Mouse (Mus musculus) midbrain, postnatal 0 days (tissue): ENCODE results near the gene Arhgef25. TPM values are rescaled to one million over a fixed set of nuclear protein-coding genes. Genes with fewer than 3 reads are reported as not detected.
A peak's percentile ranks its signal among the peaks of the same experiment; 100 is the strongest.

Experiments used
- ATAC-seq: fragments of 200-750 bp; cut with Nextera tagmentation; 2 replicates; pipeline ENCODE4 v1.8.0; 2017; ENCODE audit warnings: moderate number of reproducible peaks, mild to moderate bottlenecking, moderate TSS enrichment, moderate library complexity; ENCODE audit not compliant: low FRiP score
- DNase-seq: peaks from one replicate; pipeline ENCODE4 v3.0.0-alpha.2; 2015; ENCODE audit warnings: low spot score
- H3K27ac ChIP-seq: fragments of 300-500 bp; sonication (generic); 2 replicates; pipeline ENCODE4 v1.5.1; 2014; ENCODE audit warnings: low read depth, mild to moderate bottlenecking, low read length, mixed read lengths
- H3K27me3 ChIP-seq: fragments of 300-500 bp; sonication (generic); 2 replicates; pipeline ENCODE4 v1.6.1; 2014; ENCODE audit warnings: low read length, control low read depth, mixed read lengths; ENCODE audit not compliant: insufficient read depth
- H3K36me3 ChIP-seq: fragments of 300-500 bp; sonication (generic); 2 replicates; pipeline ENCODE4 v1.6.1; 2014; ENCODE audit warnings: low read length, control low read depth, mixed read lengths; ENCODE audit not compliant: insufficient read depth
- H3K4me1 ChIP-seq: fragments of 300-500 bp; sonication (generic); 2 replicates; pipeline ENCODE4 v1.6.1; 2014; ENCODE audit warnings: mild to moderate bottlenecking, control low read depth, antibody characterized with exemption, low read length, mixed read lengths; ENCODE audit not compliant: insufficient read depth
- H3K4me2 ChIP-seq: fragments of 300-500 bp; sonication (generic); 2 replicates; pipeline ENCODE4 v1.6.1; 2014; ENCODE audit warnings: low read depth, mild to moderate bottlenecking, low read length, mixed read lengths; ENCODE audit not compliant: poor library complexity, severe bottlenecking
- H3K4me3 ChIP-seq: fragments of 300-500 bp; sonication (generic); 2 replicates; pipeline ENCODE4 v1.5.1; 2014; ENCODE audit warnings: low read depth, mild to moderate bottlenecking, low read length, moderate library complexity
- H3K9ac ChIP-seq: fragments of 300-500 bp; sonication (generic); replicated peaks from 2 replicates; pipeline ENCODE4 v1.6.1; 2014; ENCODE audit warnings: mild to moderate bottlenecking, low read length, moderate library complexity, mixed read lengths; ENCODE audit not compliant: poor library complexity, severe bottlenecking
- H3K9me3 ChIP-seq: fragments of 300-500 bp; sonication (generic); 2 replicates; pipeline ENCODE4 v1.6.1; 2016; ENCODE audit warnings: low read length, control low read depth
- CTCF ChIP-seq: IDR thresholded peaks from 2 replicates; pipeline ENCODE4 v1.5.1; 2016; ENCODE audit warnings: antibody characterized with exemption, mild to moderate bottlenecking
- WGBS: fragments of 180-500 bp; shearing (Covaris S2); extraction: QIAGEN DNeasy Blood & Tissue Kit; methylation state at CpG from one replicate; pipeline ENCODE4 v1.1.7; 2014; 5-methylcytosine and 5-hydroxymethylcytosine counted together
- polyA plus RNA-seq: library from polyadenylated mRNA; unstranded; fragments of >200 nt; fragmentation: Nextera tagmentation; extraction: Ambion mirVana; gene quantifications from 2 replicates; pipeline ENCODE4 v1.2.1, GENCODE M21; 2015
- total RNA-seq: library from RNA; depleted of rRNA; stranded (reverse); fragments of >200 nt; gene quantifications from 2 replicates; pipeline ENCODE4 v1.2.3, GENCODE M21; 2014

Arhgef25 gene
- total and polyA plus RNA-seq, 2 experiments from 2014 or later, result 13.5 to 48.8 TPM

- no peaks in the 10 kb centered on the region for H3K27me3 ChIP-seq
- no peak for ATAC-seq
These were observed 2.4 kb downstream of the Arhgef25 start for GRCm38 (mm10) chr10:127187371-127188078.

GRCm38 (mm10) chr10:127186451-127186850, 3.4 kb downstream of the Arhgef25 start:
- ATAC-seq, result no peak
- Histone ChIP-seq H3K9ac (no peak overlapping the region), H3K9me3 (no peaks in the 10 kb centered on the region), H3K27me3 (no peaks in the 10 kb centered on the region), H3K4me1 (peaks cover 3% of the 10 kb centered on the region; the same call in 1 of the 2 replicates), H3K36me3 (peaks cover 10% of the 10 kb centered on the region), H3K27ac (no peak overlapping the region), H3K4me2 (no peak overlapping the region), H3K4me3 (no peak overlapping the region)
- 78% methylated on average over 1 of the region's 1 CpGs for WGBS
- no peak for DNase-seq
- peak; percentile 47 for TF ChIP-seq CTCF

More at GRCm38 (mm10) chr10:127187371-127188078, 2.4 kb downstream of the Arhgef25 start:
- no peak for TF ChIP-seq CTCF
- H3K36me3 ChIP-seq, result peaks cover 14% of the 10 kb centered on the region
- H3K4me1 ChIP-seq, result peaks cover 3% of the 10 kb centered on the region; the same call in 1 of the 2 replicates
- peak overlapping the region; percentile 98 for H3K4me2 ChIP-seq
- WGBS, result 44% methylated on average over 10 of the region's 10 CpGs
- H3K9me3 ChIP-seq, result no peaks in the 10 kb centered on the region
- no peak overlapping the region for H3K27ac ChIP-seq
- peak overlapping the region; percentile 66 for H3K4me3 ChIP-seq
- DNase-seq, result no peak
- H3K9ac ChIP-seq, result no peak overlapping the region

- WGBS, result 88% methylated on average over 15 of the region's 15 CpGs
- Histone ChIP-seq H3K27me3 (peaks cover 5% of the 10 kb centered on the region; the same call in 1 of the 2 replicates), H3K4me1 (peaks cover 3% of the 10 kb centered on the region; the same call in 1 of the 2 replicates), H3K4me2 (no peak overlapping the region), H3K4me3 (no peak overlapping the region), H3K9ac (no peak overlapping the region), H3K36me3 (peaks cover under 1% of the 10 kb centered on the region; the same call in 1 of the 2 replicates), H3K9me3 (no peaks in the 10 kb centered on the region), H3K27ac (no peak overlapping the region)
- no peak for TF ChIP-seq CTCF
- no peak for DNase-seq
- no peak for ATAC-seq
These were observed 4.4 kb downstream of the Arhgef25 start for GRCm38 (mm10) chr10:127185506-127185905.

GRCm38 (mm10) chr10:127185101-127185500, 4.8 kb downstream of the Arhgef25 start:
- DNase-seq (no peak), ATAC-seq (no peak)
- peaks cover 6% of the 10 kb centered on the region; the same call in 1 of the 2 replicates for H3K4me1 ChIP-seq
- no peak overlapping the region for H3K4me3 ChIP-seq
- WGBS, result 76% methylated on average over 9 of the region's 9 CpGs
- no peaks in the 10 kb centered on the region for H3K9me3 ChIP-seq
- peaks cover 7% of the 10 kb centered on the region; the same call in 1 of the 2 replicates for H3K27me3 ChIP-seq
- TF ChIP-seq CTCF, result no peak
- H3K4me2 ChIP-seq, result no peak overlapping the region
- no peak overlapping the region for H3K9ac ChIP-seq
- H3K27ac ChIP-seq, result no peak overlapping the region
- no peaks in the 10 kb centered on the region for H3K36me3 ChIP-seq

GRCm38 (mm10) chr10:127183759-127184158, 6.1 kb downstream of the Arhgef25 start:
- no peak overlapping the region; the same call in 1 of the 2 replicates for H3K9ac ChIP-seq
- no peak for ATAC-seq
- WGBS, result 16% methylated on average over 18 of the region's 20 CpGs

GRCm38 (mm10) chr10:127182624-127183023, 7.3 kb downstream of the Arhgef25 start:
- no peak overlapping the region for H3K27ac ChIP-seq
- 80% methylated on average over 4 of the region's 4 CpGs for WGBS
- TF ChIP-seq CTCF, result no peak
- no peak overlapping the region for H3K4me3 ChIP-seq
- H3K9me3 ChIP-seq, result no peaks in the 10 kb centered on the region
- H3K27me3 ChIP-seq, result peaks cover 28% of the 10 kb centered on the region
- no peaks in the 10 kb centered on the region for H3K36me3 ChIP-seq
- no peak overlapping the region for H3K9ac ChIP-seq
- peaks cover 13% of the 10 kb centered on the region for H3K4me1 ChIP-seq
- no peak for DNase-seq
- no peak overlapping the region for H3K4me2 ChIP-seq
- no peak for ATAC-seq

More at GRCm38 (mm10) chr10:127183759-127184158, 6.1 kb downstream of the Arhgef25 start:
- Histone ChIP-seq H3K36me3 (no peaks in the 10 kb centered on the region), H3K27me3 (peaks cover 18% of the 10 kb centered on the region; the same call in 1 of the 2 replicates), H3K4me1 (peaks cover 9% of the 10 kb centered on the region; the same call in 1 of the 2 replicates), H3K4me3 (no peak overlapping the region), H3K9me3 (no peaks in the 10 kb centered on the region), H3K4me2 (peak overlapping the region; percentile 30; the same call in 1 of the 2 replicates), H3K27ac (no peak overlapping the region)
- no peak for DNase-seq
- TF ChIP-seq CTCF, result no peak; the same call in 1 of the 2 replicates
